Mouse (Mus musculus): ENCODE measurements around the gene Gfra1. TPM values are rescaled to one million over a fixed set of nuclear protein-coding genes. Genes with fewer than 3 reads are reported as not detected.

Gene Gfra1
- polyA plus RNA-seq, 1 experiment: not detected

GRCm38 (mm10) chr19:58251095-58251494 is 204.6 kb downstream of the Gfra1 start:
- H3K4me3 ChIP-seq (ENCODE audit: insufficient read depth, low read length): no peak overlapping the region
- H3K4me1 ChIP-seq (ENCODE audit: control insufficient read depth, insufficient read depth, low read length): no peaks in the 10 kb centered on the region
- H3K27ac ChIP-seq (ENCODE audit: insufficient read depth, low read depth, low read length): no peak overlapping the region
- no peak for TF ChIP-seq POLR2A (IDR thresholded peaks at IDR 0.05; ENCODE audit: borderline replicate concordance, low read depth, low read length)
- TF ChIP-seq CTCF (IDR thresholded peaks at IDR 0.05; ENCODE audit: low read depth, low read length): no peak

DNA sequence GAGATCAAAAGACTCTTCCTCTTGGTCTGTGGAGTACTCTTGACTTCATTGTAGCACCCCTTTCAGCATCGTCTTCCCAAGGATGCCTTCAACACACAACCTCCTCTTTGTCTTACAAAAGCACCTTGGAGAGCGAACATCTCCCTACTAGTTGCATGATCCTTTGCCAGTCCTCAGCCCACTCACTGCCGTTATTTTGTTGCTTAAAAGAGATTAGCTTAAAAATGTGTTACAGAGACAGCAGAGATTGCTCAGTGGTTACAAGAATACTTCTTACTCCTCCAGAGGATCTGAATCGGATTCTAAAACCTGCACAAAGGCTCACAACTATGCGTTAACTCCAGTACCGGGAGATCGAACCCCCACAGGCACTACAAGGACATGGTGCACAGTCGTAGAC is 205.5 kb downstream of the Gfra1 start:
- no peak for TF ChIP-seq CTCF (IDR thresholded peaks at IDR 0.05; ENCODE audit: low read depth, low read length)
- no peaks in the 10 kb centered on the region for H3K4me1 ChIP-seq (ENCODE audit: control insufficient read depth, insufficient read depth, low read length)
- no peak overlapping the region for H3K4me3 ChIP-seq (ENCODE audit: insufficient read depth, low read length)
- H3K27ac ChIP-seq (ENCODE audit: insufficient read depth, low read depth, low read length): no peak overlapping the region

DNA sequence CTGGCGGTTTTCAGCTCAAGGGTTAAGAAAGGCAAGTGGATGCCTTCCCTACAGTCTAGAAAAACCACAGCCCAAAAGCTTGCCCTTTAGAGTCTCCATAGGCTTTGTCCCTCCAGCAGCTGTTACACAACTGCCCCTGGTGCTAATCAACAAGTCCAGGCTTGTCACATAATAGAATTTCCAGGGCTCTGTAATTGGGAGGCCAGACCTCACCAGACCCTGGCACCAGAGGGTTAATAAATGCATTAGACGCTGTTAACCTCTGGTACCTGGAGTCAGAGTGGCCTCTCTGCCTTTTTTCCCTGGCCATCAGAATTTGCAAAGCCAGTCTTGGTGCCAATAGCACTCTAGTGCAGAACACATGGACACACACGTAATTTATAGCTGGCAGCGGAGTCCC is 211.6 kb downstream of the Gfra1 start:
- no peak overlapping the region for H3K27ac ChIP-seq (ENCODE audit: insufficient read depth, low read depth, low read length)
- H3K4me3 ChIP-seq (ENCODE audit: insufficient read depth, low read length): no peak overlapping the region
- H3K4me1 ChIP-seq (ENCODE audit: control insufficient read depth, insufficient read depth, low read length): no peaks in the 10 kb centered on the region
- TF ChIP-seq CTCF (IDR thresholded peaks at IDR 0.05; ENCODE audit: low read depth, low read length) (no peak), POLR2A (IDR thresholded peaks at IDR 0.05; ENCODE audit: borderline replicate concordance, low read depth, low read length) (no peak)

- no peaks in the 10 kb centered on the region for H3K4me1 ChIP-seq (ENCODE audit: control insufficient read depth, insufficient read depth, low read length)
- H3K4me3 ChIP-seq (ENCODE audit: insufficient read depth, low read length): no peak overlapping the region
- TF ChIP-seq CTCF (IDR thresholded peaks at IDR 0.05; ENCODE audit: low read depth, low read length) (no peak), POLR2A (IDR thresholded peaks at IDR 0.05; ENCODE audit: borderline replicate concordance, low read depth, low read length) (no peak)
- H3K27ac ChIP-seq (ENCODE audit: insufficient read depth, low read depth, low read length): no peak overlapping the region
Observed at GRCm38 (mm10) chr19:58243604-58244003, 212.1 kb downstream of the Gfra1 start.

DNA sequence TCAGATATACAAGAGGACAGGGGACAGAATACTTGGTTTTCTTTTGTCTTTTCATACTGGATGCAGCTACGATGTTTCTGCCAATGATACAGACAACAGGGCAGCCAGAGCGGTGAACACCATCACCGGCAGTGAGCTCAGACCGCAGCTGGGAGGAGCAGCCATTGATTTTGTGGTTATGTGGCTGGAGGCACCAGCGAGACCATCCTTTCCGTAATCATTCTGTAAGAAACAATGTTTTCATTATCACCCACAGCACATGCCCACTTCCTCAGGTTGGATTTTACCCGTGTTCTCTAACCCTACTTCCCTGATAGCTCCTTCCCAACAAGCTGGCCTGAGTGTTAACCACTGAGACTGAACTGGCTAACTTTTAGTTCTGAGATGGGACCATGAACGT is 217.4 kb downstream of the Gfra1 start:
- Histone ChIP-seq H3K4me1 (ENCODE audit: control insufficient read depth, insufficient read depth, low read length) (no peaks in the 10 kb centered on the region), H3K4me3 (ENCODE audit: insufficient read depth, low read length) (no peak overlapping the region), H3K27ac (ENCODE audit: insufficient read depth, low read depth, low read length) (no peak overlapping the region)
- no peak for TF ChIP-seq POLR2A (IDR thresholded peaks at IDR 0.05; ENCODE audit: borderline replicate concordance, low read depth, low read length)
- no peak for TF ChIP-seq CTCF (IDR thresholded peaks at IDR 0.05; ENCODE audit: low read depth, low read length)

DNA sequence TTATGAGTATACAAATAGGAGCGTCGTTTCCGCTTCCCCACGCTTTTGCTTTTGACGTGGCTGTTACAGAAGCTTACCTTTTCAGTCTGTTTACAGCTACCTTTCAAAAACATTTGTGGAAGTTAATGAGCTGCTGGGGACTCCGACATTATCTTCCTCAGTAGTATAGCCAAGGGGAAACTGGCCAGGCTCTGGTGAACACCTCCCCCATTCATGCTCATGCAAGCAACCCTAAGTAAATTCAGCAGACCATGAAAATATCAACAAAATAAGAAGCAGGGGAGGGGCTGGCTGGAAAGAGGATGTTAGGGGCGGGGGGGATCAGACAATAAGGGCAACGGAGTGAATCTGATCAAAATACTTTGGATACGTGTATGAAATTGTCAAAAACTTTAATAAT is 228.0 kb downstream of the Gfra1 start:
- H3K4me1 ChIP-seq (ENCODE audit: control insufficient read depth, insufficient read depth, low read length): no peaks in the 10 kb centered on the region
- H3K4me3 ChIP-seq (ENCODE audit: insufficient read depth, low read length): no peak overlapping the region
- H3K27ac ChIP-seq (ENCODE audit: insufficient read depth, low read depth, low read length): no peak overlapping the region
- TF ChIP-seq CTCF (IDR thresholded peaks at IDR 0.05; ENCODE audit: low read depth, low read length): no peak
- no peak for TF ChIP-seq POLR2A (IDR thresholded peaks at IDR 0.05; ENCODE audit: borderline replicate concordance, low read depth, low read length)

DNA sequence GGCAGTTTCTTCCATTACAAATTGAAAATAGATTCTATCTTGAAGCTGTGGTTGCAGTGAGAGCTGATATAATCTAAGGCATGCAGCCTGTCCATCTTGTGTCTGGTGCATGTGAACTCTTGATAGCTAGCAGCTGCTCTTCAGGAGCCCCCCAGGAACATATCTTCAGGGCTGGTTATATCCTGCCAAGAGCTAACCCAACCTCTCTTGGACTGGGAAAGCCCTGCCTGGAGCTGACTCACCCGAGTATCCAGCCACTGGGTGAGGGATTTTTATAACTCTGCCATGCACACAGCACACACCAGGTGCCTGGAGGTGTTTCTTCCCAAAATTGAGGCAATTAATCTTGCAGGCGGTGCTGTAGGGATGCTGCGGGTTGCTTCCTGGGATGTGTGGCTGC is 228.8 kb downstream of the Gfra1 start:
- Histone ChIP-seq H3K27ac (ENCODE audit: insufficient read depth, low read depth, low read length) (no peak overlapping the region), H3K4me1 (ENCODE audit: control insufficient read depth, insufficient read depth, low read length) (no peaks in the 10 kb centered on the region), H3K4me3 (ENCODE audit: insufficient read depth, low read length) (no peak overlapping the region)
- no peak for TF ChIP-seq POLR2A (IDR thresholded peaks at IDR 0.05; ENCODE audit: borderline replicate concordance, low read depth, low read length)
- TF ChIP-seq CTCF (IDR thresholded peaks at IDR 0.05; ENCODE audit: low read depth, low read length): no peak

DNA sequence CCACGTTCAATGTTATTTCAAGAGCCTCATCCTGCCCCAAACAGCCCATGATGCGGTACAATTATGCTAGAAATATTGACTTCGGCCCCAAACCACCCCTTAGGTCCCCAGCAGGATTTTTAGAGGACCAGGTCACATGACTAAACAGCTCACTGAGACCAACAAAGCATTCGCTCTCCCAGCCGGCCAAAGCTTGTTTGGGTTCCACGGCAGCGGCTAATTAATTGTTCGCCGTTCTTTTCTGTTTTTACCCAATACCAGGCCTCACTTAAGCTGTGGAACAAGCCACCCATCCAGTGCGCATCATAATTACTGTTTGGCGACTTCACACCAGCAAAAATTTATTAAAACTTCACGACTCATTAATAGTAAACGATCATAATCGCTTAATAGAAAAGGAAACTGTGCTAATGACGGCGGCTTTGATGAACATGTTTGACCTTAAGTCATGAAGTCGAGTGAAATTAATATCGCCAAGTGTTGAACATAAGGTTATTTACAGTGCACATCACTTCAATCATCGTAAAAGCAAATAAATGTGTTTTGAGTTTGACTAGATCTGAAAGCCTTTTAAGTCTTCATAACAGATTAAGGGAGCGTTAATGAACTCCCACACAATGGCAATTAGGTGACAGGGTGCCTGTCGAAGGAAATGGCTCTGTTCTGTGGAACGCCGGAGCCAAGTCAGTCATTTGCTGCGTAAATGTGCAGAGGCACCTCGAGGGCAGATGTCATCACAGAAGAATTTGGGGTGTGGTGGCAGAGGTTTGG is 235.5 kb downstream of the Gfra1 start:
- TF ChIP-seq POLR2A (IDR thresholded peaks at IDR 0.05; ENCODE audit: borderline replicate concordance, low read depth, low read length) (no peak), CTCF (IDR thresholded peaks at IDR 0.05; ENCODE audit: low read depth, low read length) (no peak)
- Histone ChIP-seq H3K4me3 (ENCODE audit: insufficient read depth, low read length) (no peak overlapping the region), H3K4me1 (ENCODE audit: control insufficient read depth, insufficient read depth, low read length) (no peaks in the 10 kb centered on the region), H3K27ac (ENCODE audit: insufficient read depth, low read depth, low read length) (no peak overlapping the region)

GRCm38 (mm10) chr19:58217591-58217990 is 238.1 kb downstream of the Gfra1 start:
- H3K27ac ChIP-seq (ENCODE audit: insufficient read depth, low read depth, low read length): no peak overlapping the region
- no peak for TF ChIP-seq POLR2A (IDR thresholded peaks at IDR 0.05; ENCODE audit: borderline replicate concordance, low read depth, low read length)
- no peak for TF ChIP-seq CTCF (IDR thresholded peaks at IDR 0.05; ENCODE audit: low read depth, low read length)
- H3K4me3 ChIP-seq (ENCODE audit: insufficient read depth, low read length): no peak overlapping the region
- H3K4me1 ChIP-seq (ENCODE audit: control insufficient read depth, insufficient read depth, low read length): no peaks in the 10 kb centered on the region

- Histone ChIP-seq H3K4me3 (ENCODE audit: insufficient read depth, low read length) (no peak overlapping the region), H3K27ac (ENCODE audit: insufficient read depth, low read depth, low read length) (no peak overlapping the region), H3K4me1 (ENCODE audit: control insufficient read depth, insufficient read depth, low read length) (no peaks in the 10 kb centered on the region)
- TF ChIP-seq POLR2A (IDR thresholded peaks at IDR 0.05; ENCODE audit: borderline replicate concordance, low read depth, low read length): no peak
- TF ChIP-seq CTCF (IDR thresholded peaks at IDR 0.05; ENCODE audit: low read depth, low read length): no peak
Observed at GRCm38 (mm10) chr19:58206496-58207044, 249.1 kb downstream of the Gfra1 start.

Data from bone marrow macrophage, adult 2 months (primary cell).